Mouse (Mus musculus) gastrocnemius, adult 18-20 months (tissue): ENCODE results near the gene Pja2. TPM values are rescaled to one million over a fixed set of nuclear protein-coding genes. Genes with fewer than 3 reads are reported as not detected.
"Not testable (repeated sequence)": the region's sequence is repeated elsewhere in the genome, so short reads cannot be mapped to it uniquely, and the experiment has no call there.

Experiments used
- DNase-seq: peaks from one replicate; pipeline ENCODE4 v3.0.0; 2021; ENCODE audit warnings: low spot score
- long read RNA-seq, 2 experiments: library from polyadenylated mRNA; stranded (forward); transcript quantifications; one replicate each; pipeline ENCODE4 v2.0.0; 2021
- total RNA-seq, 2 experiments: library from RNA; stranded (reverse); gene quantifications; 2 replicates each; pipeline ENCODE4 v1.2.3; 2021

Gene Pja2
- total RNA-seq, result 100 to 1,000 TPM; 102 to 118 TPM
- long read RNA-seq, experiment 1, full-length matches to known transcripts, result 186 of 201 reads
- long read RNA-seq, experiment 1, partial matches to known transcripts, result 6 of 201 reads
- long read RNA-seq, experiment 1, other reads (novel, unspliced or antisense), result 9 of 201 reads
- long read RNA-seq, experiment 2, full-length matches to known transcripts, result 138 of 155 reads
- long read RNA-seq, experiment 2, partial matches to known transcripts, result 9 of 155 reads
- long read RNA-seq, experiment 2, other reads (novel, unspliced or antisense), result 8 of 155 reads

GRCm38 (mm10) chr17:64331898-64332769 lies at the start of gene Pja2:
Pja2 (minus strand) TSS chr17:64331916.
- DNase-seq, result peak; percentile 99

- DNase-seq, result peak; percentile 74
These were observed 43.6 kb upstream of the Pja2 start for GRCm38 (mm10) chr17:64375327-64375726.

GRCm38 (mm10) chr17:64363694-64364093 lies 32.0 kb upstream of the Pja2 start:
- peak; percentile 57 for DNase-seq

GRCm38 (mm10) chr17:64362570-64362969 lies 30.9 kb upstream of the Pja2 start:
- DNase-seq, result no peak

- DNase-seq, result no peak
These were observed 30.3 kb upstream of the Pja2 start for GRCm38 (mm10) chr17:64361911-64362425.

- DNase-seq, result no peak
These were observed 22.2 kb upstream of the Pja2 start for GRCm38 (mm10) chr17:64353940-64354339.

- no peak for DNase-seq
These were observed 14.4 kb upstream of the Pja2 start for GRCm38 (mm10) chr17:64346135-64346534.

- DNase-seq, result no peak
These were observed 13.0 kb upstream of the Pja2 start for GRCm38 (mm10) chr17:64344576-64345172.

- DNase-seq, result no peak
These were observed 10.0 kb upstream of the Pja2 start for GRCm38 (mm10) chr17:64341698-64342097.

- no peak for DNase-seq
These were observed 8.0 kb upstream of the Pja2 start for GRCm38 (mm10) chr17:64339752-64340151.

GRCm38 (mm10) chr17:64337220-64337619 lies 5.5 kb upstream of the Pja2 start:
- no peak for DNase-seq

GRCm38 (mm10) chr17:64333956-64334355 lies 2.2 kb upstream of the Pja2 start:
- DNase-seq, result no peak

- DNase-seq, result no peak
These were observed 1.0 kb upstream of the Pja2 start for GRCm38 (mm10) chr17:64332770-64333096.

- DNase-seq, result no peak
These were observed 322 bp downstream of the Pja2 start for GRCm38 (mm10) chr17:64331291-64331897.

- no peak for DNase-seq
These were observed 831 bp downstream of the Pja2 start for GRCm38 (mm10) chr17:64330885-64331284.

GRCm38 (mm10) chr17:64324556-64324955 lies 7.2 kb downstream of the Pja2 start:
- DNase-seq, result no peak

GRCm38 (mm10) chr17:64315428-64315827 lies 16.3 kb downstream of the Pja2 start:
- no peak for DNase-seq

- DNase-seq, result not testable (repeated sequence)
These were observed 17.2 kb downstream of the Pja2 start for GRCm38 (mm10) chr17:64314523-64314922.

GRCm38 (mm10) chr17:64297628-64298027 lies 34.1 kb downstream of the Pja2 start:
- no peak for DNase-seq

- DNase-seq, result no peak
These were observed 39.0 kb downstream of the Pja2 start for GRCm38 (mm10) chr17:64292740-64293139.

GRCm38 (mm10) chr17:64289684-64290083 lies 42.0 kb downstream of the Pja2 start:
- no peak for DNase-seq

- no peak for DNase-seq
These were observed 43.7 kb downstream of the Pja2 start for GRCm38 (mm10) chr17:64288000-64288399.
